Mouse (Mus musculus) forebrain, embryonic 10.5 days (tissue): ENCODE measurements at regions not wholly inside any gene's neighbourhood (a gene's known extent, or its start where the extent isn't known, plus 50 kb on each side); places are given as distances from the start of the nearest gene placed in this dataset.

ENCODE experiments used
- DNase-seq: peaks from one replicate; pipeline ENCODE4 v3.0.0-alpha.2; 2017; ENCODE audit warnings: low spot score; ENCODE audit errors: extremely low spot score
- H3K27ac ChIP-seq: fragments of 300-500 bp; sonication (generic); 2 replicates; pipeline ENCODE4 v1.5.1; 2016; ENCODE audit warnings: mild to moderate bottlenecking
- H3K27me3 ChIP-seq: fragments of 300-500 bp; sonication (generic); 2 replicates; pipeline ENCODE4 v1.6.1; 2016; ENCODE audit warnings: mild to moderate bottlenecking; ENCODE audit not compliant: poor library complexity, severe bottlenecking
- H3K36me3 ChIP-seq: fragments of 300-500 bp; sonication (generic); replicated peaks from 2 replicates; pipeline ENCODE4 v1.6.1; 2016; ENCODE audit warnings: mild to moderate bottlenecking, moderate library complexity
- H3K4me1 ChIP-seq: fragments of 300-500 bp; sonication (generic); 2 replicates; pipeline ENCODE4 v1.6.1; 2016
- H3K4me3 ChIP-seq: fragments of 300-500 bp; sonication (generic); 2 replicates; pipeline ENCODE4 v1.5.1; 2016; ENCODE audit warnings: mild to moderate bottlenecking, moderate library complexity
- H3K9me3 ChIP-seq: fragments of 300-500 bp; sonication (generic); 2 replicates; pipeline ENCODE4 v1.6.1; 2016; ENCODE audit warnings: mild to moderate bottlenecking, moderate library complexity
- WGBS: fragments of 180-500 bp; shearing (Covaris S2); methylation state at CpG from one replicate; pipeline ENCODE4 v1.1.7; 2016; 5-methylcytosine and 5-hydroxymethylcytosine counted together

DNA sequence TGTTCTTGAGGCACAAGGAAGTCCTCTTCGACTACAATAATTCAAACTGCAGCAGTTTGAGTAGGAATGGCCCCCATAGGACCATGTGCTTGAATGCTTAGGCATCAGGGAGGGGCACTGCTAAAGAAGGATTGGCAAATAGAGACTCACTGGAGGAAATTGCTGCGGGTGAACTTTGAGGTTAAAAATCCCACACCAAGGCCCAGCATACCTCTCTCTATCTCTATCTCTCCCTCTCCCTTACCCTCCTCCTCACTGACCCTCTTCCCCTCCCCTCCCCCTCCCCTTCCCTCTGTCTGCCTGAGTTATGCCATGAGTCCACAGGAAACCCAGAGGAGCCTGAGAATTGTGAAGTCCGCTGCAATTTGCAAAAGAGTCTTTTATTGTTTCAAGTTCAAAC is 180.8 kb upstream of the Ipo5 start:
- Histone ChIP-seq H3K27me3 (no peaks in the 10 kb centered on the region), H3K9me3 (no peaks in the 10 kb centered on the region), H3K36me3 (no peaks in the 10 kb centered on the region), H3K4me3 (no peak overlapping the region), H3K4me1 (peaks cover 22% of the 10 kb centered on the region), H3K27ac (no peak overlapping the region)
- WGBS, result 70% methylated on average over 3 of the region's 3 CpGs
- no peak for DNase-seq

DNA sequence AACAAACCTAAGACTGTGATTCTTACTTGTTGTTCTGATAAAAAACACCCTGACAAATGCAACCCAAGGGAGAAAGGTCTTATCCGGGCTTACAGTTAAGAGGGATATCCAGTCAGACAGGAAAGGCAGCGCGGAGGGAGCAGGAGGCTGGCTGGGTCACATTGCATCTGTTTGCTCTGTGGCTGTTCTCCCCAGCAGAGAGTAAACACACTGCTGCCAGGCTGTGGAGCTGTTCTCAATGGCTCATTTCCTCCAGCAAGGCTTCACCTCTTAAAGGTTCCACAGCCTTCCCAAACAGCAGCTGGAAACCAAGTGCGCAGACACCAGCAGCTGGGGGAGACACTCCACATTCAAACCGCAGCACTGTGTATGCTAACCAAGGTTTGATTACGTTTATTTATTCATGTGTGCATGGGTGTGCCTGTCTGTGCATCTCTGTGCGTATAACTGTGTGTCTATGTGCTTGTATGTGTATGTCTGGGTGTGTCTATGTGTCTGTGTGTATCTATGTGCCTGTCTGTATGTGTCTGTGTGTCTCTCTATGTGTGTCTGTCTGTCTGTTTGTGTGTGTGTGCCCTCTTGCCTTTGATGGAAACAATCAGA is 179.2 kb upstream of the Ipo5 start:
- Histone ChIP-seq H3K36me3 (no peaks in the 10 kb centered on the region), H3K4me1 (peaks cover 22% of the 10 kb centered on the region), H3K4me3 (no peak overlapping the region), H3K27me3 (no peaks in the 10 kb centered on the region), H3K9me3 (no peaks in the 10 kb centered on the region), H3K27ac (no peak overlapping the region)
- 72% methylated on average over 7 of the region's 7 CpGs for WGBS
- no peak for DNase-seq

DNA sequence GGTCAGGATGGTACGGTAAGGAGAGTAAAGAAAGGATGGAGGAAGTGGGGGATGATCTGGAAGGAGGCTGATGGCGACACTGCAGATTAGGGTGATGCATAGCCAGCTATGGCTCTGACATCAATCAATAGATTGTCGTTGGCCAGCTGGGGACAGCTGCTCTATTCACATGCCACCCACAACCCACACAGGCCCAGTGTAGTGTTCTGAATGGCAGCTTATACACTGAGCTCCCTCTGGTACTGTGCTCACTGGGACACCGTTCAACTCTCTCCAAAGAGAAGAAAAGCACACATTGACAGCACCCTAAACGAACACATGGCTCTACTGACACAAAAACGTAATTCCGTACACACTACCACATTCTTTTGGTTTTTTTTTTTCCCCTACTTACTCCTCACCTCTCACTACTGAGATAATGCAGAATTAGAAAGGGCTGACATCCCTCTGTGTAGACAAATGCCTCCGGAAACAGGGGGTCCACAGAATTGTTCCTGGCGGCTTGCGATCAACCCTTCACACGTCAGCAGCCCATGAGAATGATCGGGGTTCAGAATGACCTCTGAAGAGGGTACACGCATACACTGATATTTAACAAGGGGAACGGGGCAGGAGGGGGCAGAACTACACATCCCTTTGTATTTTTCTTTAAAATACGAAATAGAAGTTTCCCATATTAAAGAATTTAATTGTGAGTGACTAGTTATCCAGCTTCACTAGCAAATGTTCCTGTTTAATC is 178.5 kb upstream of the Ipo5 start:
- H3K27me3 ChIP-seq, result no peaks in the 10 kb centered on the region
- H3K4me1 ChIP-seq, result peaks cover 22% of the 10 kb centered on the region
- no peaks in the 10 kb centered on the region for H3K9me3 ChIP-seq
- no peaks in the 10 kb centered on the region for H3K36me3 ChIP-seq
- no peak for DNase-seq
- 86% methylated on average over 15 of the region's 15 CpGs for WGBS
- no peak overlapping the region; the same call in 1 of the 2 replicates for H3K27ac ChIP-seq
- no peak overlapping the region for H3K4me3 ChIP-seq

DNA sequence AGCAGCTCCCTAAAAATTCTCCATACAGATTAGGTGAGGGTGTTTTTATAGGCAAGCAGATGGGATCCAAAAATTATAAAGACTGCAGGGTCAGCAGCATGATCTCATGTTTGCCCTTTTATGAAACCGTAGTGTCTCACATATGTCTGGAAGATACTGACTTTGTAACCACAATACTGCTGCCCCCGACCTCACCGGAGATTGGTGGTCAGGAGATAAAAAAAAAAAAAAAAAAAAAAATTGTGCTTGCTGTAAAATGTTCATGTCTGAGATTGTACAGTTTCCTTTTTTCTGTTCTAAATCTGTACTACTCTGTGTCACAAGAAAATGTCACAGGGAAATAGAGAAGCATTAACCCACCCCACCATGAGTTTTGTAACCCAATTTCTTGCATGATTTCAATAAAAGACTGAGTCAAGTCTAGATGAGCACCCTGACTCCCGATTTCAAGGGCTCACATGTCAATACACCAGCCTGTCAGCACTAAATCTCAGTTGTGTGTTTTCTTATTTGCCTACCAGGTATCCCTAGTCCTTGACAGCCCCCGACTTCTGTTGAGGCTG is 169.5 kb upstream of the Ipo5 start:
- Histone ChIP-seq H3K4me1 (no peaks in the 10 kb centered on the region), H3K9me3 (no peaks in the 10 kb centered on the region), H3K4me3 (no peak overlapping the region), H3K36me3 (no peaks in the 10 kb centered on the region), H3K27ac (no peak overlapping the region), H3K27me3 (no peaks in the 10 kb centered on the region)
- DNase-seq, result no peak
- 90% methylated on average over 5 of the region's 5 CpGs for WGBS

DNA sequence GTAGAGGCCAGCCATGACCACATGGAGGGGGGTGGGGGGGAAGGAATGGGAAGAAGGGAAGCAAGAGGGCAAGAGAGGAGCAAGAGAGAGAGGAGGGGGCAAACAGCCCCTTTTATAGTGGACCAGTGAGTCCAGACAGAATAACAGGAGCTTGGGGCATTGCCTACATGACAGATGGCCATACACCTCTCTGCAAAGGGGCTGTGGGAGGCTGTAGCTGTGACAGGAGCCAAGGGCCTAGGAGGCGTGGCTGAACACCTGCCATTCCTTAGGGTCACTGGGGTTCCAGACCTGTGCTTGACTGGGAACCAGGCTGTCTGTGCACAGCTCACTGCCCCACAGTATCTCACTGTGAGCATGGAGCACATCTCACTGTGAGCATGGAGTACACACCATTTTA is 157.0 kb upstream of the Ipo5 start:
- H3K4me3 ChIP-seq, result no peak overlapping the region
- no peak for DNase-seq
- H3K27ac ChIP-seq, result no peak overlapping the region
- H3K9me3 ChIP-seq, result no peaks in the 10 kb centered on the region
- peaks cover 8% of the 10 kb centered on the region; the same call in 1 of the 2 replicates for H3K4me1 ChIP-seq
- 75% methylated on average over 1 of the region's 1 CpGs for WGBS
- no peaks in the 10 kb centered on the region for H3K36me3 ChIP-seq
- H3K27me3 ChIP-seq, result no peaks in the 10 kb centered on the region

DNA sequence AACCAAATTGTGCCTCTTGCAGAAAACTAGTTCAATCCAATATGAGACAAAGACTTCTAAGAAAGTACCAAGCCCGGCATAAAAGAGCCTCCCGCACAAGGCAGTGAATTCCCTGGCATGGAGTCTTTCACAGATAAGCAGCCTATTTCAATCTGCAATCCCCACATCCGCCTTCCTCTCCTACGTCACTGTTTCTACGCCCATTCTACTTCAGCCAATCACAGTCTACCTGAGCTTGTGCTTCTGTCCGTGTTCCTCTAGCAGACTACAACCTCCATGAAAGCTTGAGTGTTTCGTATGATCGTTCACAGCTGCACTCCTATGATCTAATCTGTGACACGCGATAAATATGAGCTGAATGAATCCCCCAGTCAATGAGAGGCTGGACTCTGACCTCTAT is 155.6 kb upstream of the Ipo5 start:
- no peak overlapping the region for H3K4me3 ChIP-seq
- no peak for DNase-seq
- H3K27ac ChIP-seq, result no peak overlapping the region
- WGBS, result 83% methylated on average over 10 of the region's 10 CpGs
- H3K36me3 ChIP-seq, result no peaks in the 10 kb centered on the region
- peaks cover 8% of the 10 kb centered on the region; the same call in 1 of the 2 replicates for H3K4me1 ChIP-seq
- no peaks in the 10 kb centered on the region for H3K9me3 ChIP-seq
- H3K27me3 ChIP-seq, result no peaks in the 10 kb centered on the region

DNA sequence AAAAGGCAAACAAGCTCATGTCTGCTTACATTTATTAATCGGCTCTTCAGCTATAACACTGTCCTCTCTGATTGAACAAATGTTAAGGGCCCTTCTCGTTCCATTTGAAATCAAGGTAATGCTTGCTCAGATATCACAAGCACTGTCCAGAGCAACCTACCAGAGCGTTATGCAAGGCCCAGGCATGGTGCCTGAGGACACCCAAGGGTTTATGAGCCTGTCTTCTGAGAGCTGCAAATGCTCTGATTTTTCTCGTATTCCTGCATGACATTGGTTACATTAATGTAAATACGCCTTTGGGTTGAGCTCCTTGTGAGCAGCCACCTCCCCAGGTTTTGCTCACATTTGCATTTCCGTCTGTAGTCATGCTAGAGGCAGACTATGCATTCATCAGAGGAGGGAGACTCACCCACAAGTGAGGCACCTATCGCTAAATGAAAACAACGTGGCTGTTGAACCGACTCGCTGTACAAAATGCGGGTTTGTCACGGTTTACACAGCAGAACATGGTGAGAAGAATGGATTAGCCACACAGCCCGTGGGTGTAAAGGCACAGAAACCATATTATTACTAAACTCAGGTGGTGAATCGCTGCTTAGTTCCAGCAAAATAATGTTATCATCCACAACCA is 152.7 kb upstream of the Ipo5 start:
- Histone ChIP-seq H3K4me3 (no peak overlapping the region), H3K36me3 (no peaks in the 10 kb centered on the region), H3K27ac (no peak overlapping the region), H3K4me1 (peaks cover 8% of the 10 kb centered on the region; the same call in 1 of the 2 replicates), H3K9me3 (no peaks in the 10 kb centered on the region), H3K27me3 (no peaks in the 10 kb centered on the region)
- WGBS, result 77% methylated on average over 14 of the region's 14 CpGs
- no peak for DNase-seq

DNA sequence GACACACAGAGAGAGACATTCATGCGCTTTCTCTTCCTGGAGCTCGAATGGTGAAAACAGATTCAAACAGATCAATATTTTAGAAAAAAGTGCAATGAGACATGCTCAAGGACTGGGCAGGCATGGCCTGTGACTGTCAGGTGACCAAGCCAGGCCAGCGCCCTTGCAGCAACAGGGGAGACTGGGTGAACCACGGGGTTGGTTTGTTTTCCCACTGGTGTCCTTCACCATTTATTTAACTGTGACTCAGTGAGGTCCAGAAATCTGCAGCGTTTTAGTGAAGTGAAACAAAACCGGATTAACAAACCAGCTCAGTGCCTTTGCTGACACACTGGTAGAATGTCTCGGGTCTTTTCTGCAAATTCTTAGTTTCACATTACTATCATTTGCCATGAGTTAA is 148.9 kb upstream of the Ipo5 start:
- WGBS, result 82% methylated on average over 7 of the region's 7 CpGs
- Histone ChIP-seq H3K27me3 (no peaks in the 10 kb centered on the region), H3K36me3 (no peaks in the 10 kb centered on the region), H3K9me3 (no peaks in the 10 kb centered on the region), H3K4me3 (no peak overlapping the region), H3K27ac (no peak overlapping the region), H3K4me1 (no peaks in the 10 kb centered on the region)
- no peak for DNase-seq

DNA sequence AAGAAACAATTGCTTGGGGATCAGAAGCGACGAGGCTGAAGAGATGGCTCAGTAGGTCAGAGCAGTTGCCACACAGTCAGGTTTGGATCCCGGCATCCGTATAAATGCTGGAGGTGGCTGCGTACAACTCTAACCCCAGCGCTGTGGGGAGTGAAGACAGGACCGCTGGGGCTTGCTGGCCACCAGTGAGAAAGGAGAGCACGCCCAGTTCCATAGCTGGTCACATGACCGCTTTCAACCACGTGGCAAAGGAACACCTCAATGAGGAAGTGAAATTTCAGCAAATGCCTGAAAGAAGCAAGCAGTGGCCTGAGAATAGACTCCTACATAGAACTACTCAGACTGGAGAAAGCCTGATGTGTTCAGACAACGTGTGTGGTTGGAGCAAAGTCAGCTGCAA is 148.3 kb upstream of the Ipo5 start:
- no peak overlapping the region for H3K27ac ChIP-seq
- no peak overlapping the region for H3K4me3 ChIP-seq
- H3K27me3 ChIP-seq, result no peaks in the 10 kb centered on the region
- H3K4me1 ChIP-seq, result no peaks in the 10 kb centered on the region
- 84% methylated on average over 11 of the region's 11 CpGs for WGBS
- H3K36me3 ChIP-seq, result no peaks in the 10 kb centered on the region
- H3K9me3 ChIP-seq, result no peaks in the 10 kb centered on the region
- no peak for DNase-seq

DNA sequence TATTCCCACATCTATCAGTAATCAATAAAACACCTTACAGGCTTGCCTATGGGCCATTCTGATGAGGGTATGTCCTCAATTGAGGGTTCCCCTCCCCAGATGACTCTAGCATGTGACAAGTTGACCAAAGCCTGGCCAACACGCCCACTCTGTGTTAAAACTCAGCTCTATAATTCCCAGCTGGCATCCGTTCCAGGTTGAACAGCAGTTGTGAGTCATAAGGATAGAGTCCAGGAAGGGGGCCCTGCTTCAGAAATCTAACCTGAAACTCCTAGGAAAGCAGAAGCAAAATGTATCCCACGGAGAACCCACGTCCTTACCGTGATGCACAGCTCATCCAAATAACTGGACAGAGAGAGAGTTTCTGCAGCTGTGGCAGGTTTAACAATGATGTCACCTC is 147.2 kb upstream of the Ipo5 start:
- Histone ChIP-seq H3K27me3 (no peaks in the 10 kb centered on the region), H3K4me3 (no peak overlapping the region), H3K36me3 (no peaks in the 10 kb centered on the region), H3K4me1 (no peaks in the 10 kb centered on the region), H3K27ac (no peak overlapping the region), H3K9me3 (no peaks in the 10 kb centered on the region)
- 95% methylated on average over 5 of the region's 5 CpGs for WGBS
- no peak for DNase-seq

DNA sequence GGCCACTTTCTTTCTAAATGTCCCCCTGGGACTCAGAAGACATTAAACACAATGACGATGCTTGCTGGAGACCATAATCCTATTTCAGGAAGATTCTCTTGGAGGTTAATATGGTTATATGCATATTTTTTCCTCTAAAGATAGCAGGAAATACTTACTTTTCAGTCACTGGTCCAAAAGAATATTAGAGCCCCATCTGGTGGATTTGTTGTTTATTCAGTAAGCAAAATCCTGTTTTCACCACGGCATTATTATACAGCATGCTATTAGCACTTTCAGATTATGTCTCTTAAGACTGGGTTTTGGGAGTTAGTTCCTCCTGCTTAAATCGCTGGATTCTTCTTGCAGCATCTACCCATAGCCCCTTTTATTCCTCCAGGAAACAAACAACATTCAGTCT is 146.6 kb upstream of the Ipo5 start:
- no peaks in the 10 kb centered on the region for H3K27me3 ChIP-seq
- H3K27ac ChIP-seq, result no peak overlapping the region
- no peaks in the 10 kb centered on the region for H3K4me1 ChIP-seq
- DNase-seq, result no peak
- no peak overlapping the region for H3K4me3 ChIP-seq
- H3K9me3 ChIP-seq, result no peaks in the 10 kb centered on the region
- 86% methylated on average over 3 of the region's 3 CpGs for WGBS
- no peaks in the 10 kb centered on the region for H3K36me3 ChIP-seq

DNA sequence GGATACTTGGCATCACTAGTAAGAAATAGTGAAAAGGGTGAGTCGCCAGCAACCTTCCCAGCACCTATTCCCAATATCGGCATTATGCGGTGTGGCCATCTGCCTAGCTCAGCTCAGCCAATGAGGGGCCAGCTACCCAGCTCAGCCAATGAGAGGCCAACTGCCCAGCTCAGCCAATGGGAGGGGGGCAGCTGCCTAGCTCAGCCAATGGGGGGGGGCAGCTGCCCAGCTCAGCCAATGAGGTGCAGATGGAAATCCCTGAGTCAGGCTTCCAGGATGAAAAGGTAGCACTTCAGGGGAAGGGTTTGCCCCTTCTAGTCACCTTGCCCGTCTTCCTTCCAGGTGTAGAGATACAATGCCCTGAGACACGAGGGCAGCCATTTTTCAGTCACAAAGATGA is 144.6 kb upstream of the Ipo5 start:
- H3K36me3 ChIP-seq, result no peaks in the 10 kb centered on the region
- H3K27me3 ChIP-seq, result no peaks in the 10 kb centered on the region
- no peak overlapping the region for H3K4me3 ChIP-seq
- H3K9me3 ChIP-seq, result no peaks in the 10 kb centered on the region
- H3K4me1 ChIP-seq, result peaks cover 3% of the 10 kb centered on the region; the same call in 1 of the 2 replicates
- DNase-seq, result no peak
- no peak overlapping the region for H3K27ac ChIP-seq
- WGBS, result 92% methylated on average over 5 of the region's 5 CpGs

DNA sequence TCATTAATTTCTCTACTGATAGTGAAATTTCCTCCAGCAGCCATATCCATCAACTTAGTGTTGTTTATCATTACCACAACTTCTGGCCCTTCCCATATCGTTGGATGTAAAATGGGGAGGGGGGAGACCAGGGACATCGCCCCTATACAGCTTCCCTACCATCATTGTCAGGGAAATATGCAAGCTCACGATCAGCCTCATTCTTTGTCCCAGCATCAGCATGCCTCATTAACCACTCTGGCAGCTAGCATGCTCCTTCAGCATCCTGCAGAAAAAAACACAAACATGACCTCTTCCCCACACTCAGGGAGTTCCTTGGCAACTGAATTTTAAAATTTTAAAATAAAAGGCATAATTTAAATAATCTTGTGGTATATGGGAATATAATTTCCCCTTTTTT is 140.4 kb upstream of the Ipo5 start:
- H3K9me3 ChIP-seq, result no peaks in the 10 kb centered on the region
- no peak overlapping the region for H3K4me3 ChIP-seq
- no peaks in the 10 kb centered on the region for H3K36me3 ChIP-seq
- H3K27ac ChIP-seq, result no peak overlapping the region
- no peaks in the 10 kb centered on the region for H3K27me3 ChIP-seq
- DNase-seq, result no peak
- 66% methylated on average over 3 of the region's 3 CpGs for WGBS
- H3K4me1 ChIP-seq, result peaks cover 3% of the 10 kb centered on the region; the same call in 1 of the 2 replicates
